In the genomic region with DNA sequence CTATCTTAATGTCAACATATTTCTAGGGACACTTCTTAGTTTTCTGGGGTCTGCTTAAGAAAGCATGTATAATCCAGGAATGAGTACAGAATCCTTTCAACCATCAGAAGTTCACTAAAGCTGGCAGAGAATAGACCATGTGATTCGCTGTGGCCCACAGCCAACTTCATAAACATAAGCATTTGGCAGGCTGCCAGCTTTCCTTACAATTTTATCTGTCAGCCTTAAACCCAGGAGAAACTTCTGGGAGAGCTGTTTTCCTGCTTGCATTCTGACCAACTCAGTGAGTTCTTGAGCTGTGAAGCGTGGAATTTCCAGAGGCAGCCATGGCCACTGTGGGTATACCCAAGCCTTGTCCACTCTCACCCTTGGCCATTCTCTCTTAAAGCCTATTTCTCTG, we compare ENCODE assay signal across 8 mouse cellular contexts.
A peak's percentile ranks its signal among the peaks of the same experiment; 100 is the strongest.
DNase-seq lines count a peak whose midpoint lies in the region; ATAC-seq and TF ChIP-seq lines count a peak whose summit lies in the region.

No protein-coding gene starts in this region.

- TF ChIP-seq CTCF in cerebellum, adult 2 months (IDR thresholded peaks at IDR 0.05; ENCODE audit: borderline replicate concordance, insufficient read depth, low read depth, low read length) = no peak
- no peak for TF ChIP-seq CTCF in brain, embryonic 14.5 days (IDR thresholded peaks at IDR 0.05; ENCODE audit: borderline replicate concordance, extremely low read depth, insufficient read depth, insufficient read length)

- no peak; the same call in 1 of the 2 replicates for ATAC-seq in neural tube, embryonic 13.5 days (ENCODE audit: low read depth)

- peak; percentile 22 to 25 for DNase-seq in cerebellum, postnatal 10 days
- no peak for DNase-seq in cerebellum, adult 2 months
- peak; percentile 91 for DNase-seq in brain, embryonic 14.5 days (ENCODE audit: low read depth)
- peak; percentile 79 for DNase-seq in heart, postnatal 4 days
- DNase-seq in left cerebral cortex, adult 9 months (ENCODE audit: low spot score in 2 of 2) = peak; percentile 35 to 69
- DNase-seq in cerebellum, adult 9-11 months = no peak
- DNase-seq in thymus, postnatal 36 days = no peak

- no peaks in the 10 kb centered on the region for H3K27me3 ChIP-seq in cerebellum, adult 2 months (ENCODE audit: control insufficient read depth, insufficient read depth, low read length)
- H3K27me3 ChIP-seq in neural tube, embryonic 13.5 days = no peaks in the 10 kb centered on the region

- TF ChIP-seq POLR2A in cerebellum, adult 2 months (IDR thresholded peaks at IDR 0.05; ENCODE audit: borderline replicate concordance, insufficient read depth, low read length) = no peak
- TF ChIP-seq POLR2A in brain, embryonic 14.5 days (IDR thresholded peaks at IDR 0.05; ENCODE audit: borderline replicate concordance, extremely low read depth, insufficient read depth, insufficient read length, poor library complexity, severe bottlenecking) = no peak

- no peaks in the 10 kb centered on the region for H3K4me1 ChIP-seq in cerebellum, adult 2 months (ENCODE audit: control insufficient read depth, insufficient read depth, low read length)
- H3K4me1 ChIP-seq in neural tube, embryonic 13.5 days (replicated peaks) = peaks cover 4% of the 10 kb centered on the region; the same call in 1 of the 2 replicates

- no peaks in the 10 kb centered on the region for H3K9me3 ChIP-seq in neural tube, embryonic 13.5 days

- H3K4me2 ChIP-seq in neural tube, embryonic 13.5 days = no peak overlapping the region

- no peak overlapping the region for H3K4me3 ChIP-seq in cerebellum, adult 2 months (replicated peaks; ENCODE audit: insufficient read depth, low read depth, low read length)
- H3K4me3 ChIP-seq in neural tube, embryonic 13.5 days = no peak overlapping the region

- no peaks in the 10 kb centered on the region for H3K36me3 ChIP-seq in neural tube, embryonic 13.5 days

- WGBS in cerebellum, adult 2 months = 39% methylated on average over 2 of the region's 2 CpGs
- WGBS in neural tube, embryonic 13.5 days = 72% methylated on average over 2 of the region's 2 CpGs

- H3K27ac ChIP-seq in cerebellum, adult 2 months (ENCODE audit: insufficient read depth, low read length) = no peak overlapping the region
- H3K27ac ChIP-seq in neural tube, embryonic 13.5 days (replicated peaks) = 0 out of 2 replicates have a peak overlapping the region, but pooled peaks have one; percentile 1

- H3K9ac ChIP-seq in neural tube, embryonic 13.5 days = no peak overlapping the region

Comparison
In these comparisons a context has a peak if more than half of its experiments do, and no peak if none do; other contexts are left out.
1. DNase-seq: peak in cerebellum, postnatal 10 days (2 of 2), brain, embryonic 14.5 days (single experiment), heart, postnatal 4 days (single experiment) and left cerebral cortex, adult 9 months (2 of 2); none in cerebellum, adult 2 months (0 of 2), cerebellum, adult 9-11 months (single experiment) and thymus, postnatal 36 days (0 of 2).